Mouse (Mus musculus) forebrain, embryonic 16.5 days (tissue): Measurements from ENCODE around the gene Zmiz1. TPM values are rescaled to one million over a fixed set of nuclear protein-coding genes. Genes with fewer than 3 reads are reported as not detected.

Source experiments
- ATAC-seq: fragments of 200-750 bp; cut with Nextera tagmentation; 2 replicates; pipeline ENCODE4 v1.8.0; 2017; ENCODE audit warnings: mild to moderate bottlenecking, moderate library complexity
- H3K27ac ChIP-seq: fragments of 300-500 bp; sonication (generic); 2 replicates; pipeline ENCODE4 v1.5.1; 2014; ENCODE audit warnings: low read length, control low read depth
- H3K27me3 ChIP-seq: fragments of 300-500 bp; sonication (generic); replicated peaks from 2 replicates; pipeline ENCODE4 v1.6.1; 2014; ENCODE audit warnings: low read length; ENCODE audit not compliant: control insufficient read depth, insufficient read depth
- H3K36me3 ChIP-seq: fragments of 300-500 bp; sonication (generic); 2 replicates; pipeline ENCODE4 v1.6.1; 2014; ENCODE audit not compliant: control insufficient read depth, insufficient read depth
- H3K4me1 ChIP-seq: fragments of 300-500 bp; sonication (generic); replicated peaks from 2 replicates; pipeline ENCODE4 v1.6.1; 2014; ENCODE audit warnings: low read length; ENCODE audit not compliant: control insufficient read depth, insufficient read depth
- H3K4me2 ChIP-seq: fragments of 300-500 bp; sonication (generic); 2 replicates; pipeline ENCODE4 v1.6.1; 2014; ENCODE audit warnings: mild to moderate bottlenecking, low read length, control low read depth
- H3K4me3 ChIP-seq: fragments of 300-500 bp; sonication (generic); replicated peaks from 2 replicates; pipeline ENCODE4 v1.5.1; 2014; ENCODE audit warnings: mild to moderate bottlenecking, low read length, control low read depth
- H3K9ac ChIP-seq: fragments of 300-500 bp; sonication (generic); replicated peaks from 2 replicates; pipeline ENCODE4 v1.6.1; 2014; ENCODE audit warnings: low read depth, low read length, control low read depth
- H3K9me3 ChIP-seq: fragments of 300-500 bp; sonication (generic); 2 replicates; pipeline ENCODE4 v1.6.1; 2016; ENCODE audit warnings: low read length; ENCODE audit not compliant: control insufficient read depth
- WGBS: fragments of 180-500 bp; shearing (Covaris S2); extraction: QIAGEN DNeasy Blood & Tissue Kit; methylation state at CpG from one replicate; pipeline ENCODE4 v1.1.7; 2014; 5-methylcytosine and 5-hydroxymethylcytosine counted together
- polyA plus RNA-seq: library from polyadenylated mRNA; unstranded; fragments of >200 nt; fragmentation: Nextera tagmentation; extraction: Ambion mirVana; gene quantifications from 2 replicates; pipeline ENCODE4 v1.2.1, GENCODE M21; 2015

Gene Zmiz1
- polyA plus RNA-seq, 1 experiment from 2014 or later, result 56.6 TPM

GRCm38 (mm10) chr14:25520991-25521390, 62.0 kb downstream of the Zmiz1 start:
- Histone ChIP-seq H3K27me3 (no peaks in the 10 kb centered on the region), H3K36me3 (no peaks in the 10 kb centered on the region), H3K4me2 (no peak overlapping the region), H3K9me3 (no peaks in the 10 kb centered on the region), H3K4me3 (no peak overlapping the region), H3K9ac (no peak overlapping the region; the same call in 1 of the 2 replicates), H3K4me1 (peaks cover 36% of the 10 kb centered on the region), H3K27ac (no peak overlapping the region)
- no peak for ATAC-seq
- 13% methylated on average over 9 of the region's 9 CpGs for whole genome bisulfite sequencing

DNA sequence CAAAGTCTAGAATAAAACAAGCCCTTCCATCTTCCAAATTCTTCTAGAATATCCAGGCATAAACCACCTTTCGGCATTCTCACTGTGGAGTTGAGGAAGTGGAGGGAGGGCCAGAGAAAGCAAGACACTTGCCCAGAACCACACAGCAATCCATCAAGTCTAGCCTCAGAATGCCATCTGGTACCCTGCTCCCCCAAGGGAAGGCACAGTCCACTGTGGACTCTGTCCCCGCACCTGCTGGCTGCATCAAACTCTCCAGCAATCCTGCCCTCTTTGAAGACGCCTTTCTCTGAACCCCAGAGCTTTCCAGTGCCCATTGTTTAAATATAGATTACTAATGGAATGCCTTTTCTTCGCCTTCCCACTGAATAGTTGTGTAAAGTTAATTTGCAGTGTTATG, 62.5 kb downstream of the Zmiz1 start:
- no peak overlapping the region for H3K4me3 ChIP-seq
- no peaks in the 10 kb centered on the region for H3K36me3 ChIP-seq
- H3K27ac ChIP-seq, result no peak overlapping the region
- WGBS, result 39% methylated on average over 4 of the region's 4 CpGs
- no peak for ATAC-seq
- peak overlapping the region; percentile 16; the same call in 1 of the 2 replicates for H3K9ac ChIP-seq
- no peaks in the 10 kb centered on the region for H3K27me3 ChIP-seq
- H3K9me3 ChIP-seq, result no peaks in the 10 kb centered on the region
- peaks cover 35% of the 10 kb centered on the region for H3K4me1 ChIP-seq
- no peak overlapping the region for H3K4me2 ChIP-seq

DNA sequence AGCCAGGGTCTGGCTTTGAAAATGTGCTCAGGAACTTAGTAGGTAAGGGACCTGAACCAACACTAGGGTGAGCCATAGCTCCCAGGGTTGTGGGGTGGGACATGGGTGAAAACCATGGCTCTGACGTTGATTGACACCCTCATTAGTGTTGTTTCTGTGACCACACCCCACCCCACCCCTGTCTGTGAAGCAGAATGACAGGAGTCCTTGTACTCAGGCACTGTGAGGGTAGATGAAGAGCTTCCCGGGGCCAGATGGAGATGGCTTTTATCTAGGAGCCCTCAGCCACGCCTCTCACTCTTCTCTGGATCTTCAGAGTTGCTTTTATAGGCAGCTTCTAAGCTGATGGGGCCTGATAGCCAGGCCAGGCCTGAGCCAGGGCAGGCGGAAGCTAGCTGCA, 63.4 kb downstream of the Zmiz1 start:
- H3K4me1 ChIP-seq, result peaks cover 30% of the 10 kb centered on the region
- no peak overlapping the region for H3K9ac ChIP-seq
- H3K36me3 ChIP-seq, result no peaks in the 10 kb centered on the region
- no peak overlapping the region for H3K27ac ChIP-seq
- no peak for ATAC-seq
- 45% methylated on average over 4 of the region's 4 CpGs for WGBS
- no peak overlapping the region for H3K4me2 ChIP-seq
- no peak overlapping the region for H3K4me3 ChIP-seq
- no peaks in the 10 kb centered on the region for H3K27me3 ChIP-seq
- no peaks in the 10 kb centered on the region for H3K9me3 ChIP-seq

DNA sequence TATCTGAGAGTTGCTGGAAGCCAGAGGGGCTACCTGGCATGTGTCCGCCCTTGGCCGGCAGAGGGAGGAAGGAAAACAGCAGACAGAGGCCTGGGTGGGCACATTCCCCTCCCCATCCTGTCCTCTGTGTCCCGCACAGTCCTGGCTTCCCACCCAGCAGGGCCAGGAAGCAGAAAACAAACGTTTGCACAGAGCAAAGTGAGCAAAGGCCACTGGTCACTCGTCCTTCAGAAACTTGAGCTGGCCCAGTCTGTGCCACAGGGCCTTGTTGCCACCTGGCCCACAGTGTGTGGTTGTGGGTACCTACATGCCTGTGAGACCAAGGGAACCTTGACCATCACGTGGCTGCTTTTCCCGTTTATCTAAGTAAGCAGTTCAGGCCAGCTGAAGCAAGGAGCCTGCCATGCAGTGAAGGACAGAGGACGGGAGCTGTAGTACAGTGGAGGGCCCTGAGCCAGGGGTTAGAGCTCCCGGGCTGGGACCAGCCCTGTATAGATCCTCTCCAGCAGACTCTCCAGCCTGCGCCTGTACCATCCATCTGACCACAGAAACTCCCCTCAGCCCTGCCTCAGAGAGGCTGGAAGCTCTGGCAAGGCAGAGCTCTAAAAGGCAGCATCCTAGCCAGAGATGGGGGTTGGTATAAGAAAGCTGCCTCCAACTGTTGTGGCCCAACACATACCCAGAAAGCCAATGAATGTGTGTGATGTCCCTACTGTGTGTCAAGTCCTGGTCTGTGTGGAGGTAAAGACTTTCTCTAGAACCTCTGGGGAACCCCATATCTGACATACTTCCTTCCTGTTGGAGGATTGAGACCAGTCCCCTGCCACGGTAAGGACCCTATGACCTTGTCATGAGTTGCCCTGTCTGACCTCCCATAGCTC, 64.5 kb downstream of the Zmiz1 start:
- Histone ChIP-seq H3K4me3 (no peak overlapping the region), H3K27me3 (no peaks in the 10 kb centered on the region), H3K36me3 (no peaks in the 10 kb centered on the region), H3K4me2 (no peak overlapping the region), H3K27ac (no peak overlapping the region), H3K9ac (no peak overlapping the region), H3K4me1 (peaks cover 30% of the 10 kb centered on the region), H3K9me3 (no peaks in the 10 kb centered on the region)
- ATAC-seq, result no peak
- 73% methylated on average over 11 of the region's 11 CpGs for WGBS

GRCm38 (mm10) chr14:25524111-25524495, 65.1 kb downstream of the Zmiz1 start:
- WGBS, result 94% methylated on average over 9 of the region's 9 CpGs
- Histone ChIP-seq H3K4me2 (no peak overlapping the region), H3K27me3 (no peaks in the 10 kb centered on the region), H3K27ac (no peak overlapping the region), H3K9ac (no peak overlapping the region), H3K4me1 (peaks cover 27% of the 10 kb centered on the region), H3K36me3 (no peaks in the 10 kb centered on the region), H3K4me3 (no peak overlapping the region), H3K9me3 (no peaks in the 10 kb centered on the region)
- no peak for ATAC-seq

DNA sequence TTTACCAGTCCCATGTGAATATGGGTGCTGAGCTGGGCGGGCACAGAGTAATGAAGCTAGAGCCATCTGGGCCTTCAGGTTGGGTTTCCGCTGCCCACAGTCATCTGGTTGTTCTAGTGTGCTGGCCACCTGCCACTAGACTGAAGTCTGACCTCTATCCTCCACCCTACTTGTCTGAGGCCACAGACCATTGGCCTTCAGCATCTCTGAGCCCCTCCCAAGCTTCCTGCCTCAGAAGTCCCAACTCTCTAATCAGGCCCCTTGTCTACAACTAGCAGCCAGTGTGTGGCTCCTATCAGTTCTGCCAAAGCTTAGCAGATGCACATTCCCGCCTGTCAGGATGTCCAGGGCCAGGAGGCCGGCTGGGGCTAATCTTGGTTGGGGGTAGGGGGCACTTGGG, 65.9 kb downstream of the Zmiz1 start:
- WGBS, result 95% methylated on average over 4 of the region's 4 CpGs
- ATAC-seq, result no peak
- no peaks in the 10 kb centered on the region for H3K27me3 ChIP-seq
- no peaks in the 10 kb centered on the region for H3K9me3 ChIP-seq
- H3K36me3 ChIP-seq, result no peaks in the 10 kb centered on the region
- peaks cover 20% of the 10 kb centered on the region for H3K4me1 ChIP-seq
- H3K9ac ChIP-seq, result no peak overlapping the region
- no peak overlapping the region for H3K4me2 ChIP-seq
- H3K27ac ChIP-seq, result no peak overlapping the region
- H3K4me3 ChIP-seq, result no peak overlapping the region

- H3K4me2 ChIP-seq, result no peak overlapping the region
- H3K9me3 ChIP-seq, result no peaks in the 10 kb centered on the region
- WGBS, result 88% methylated on average over 8 of the region's 8 CpGs
- peaks cover 12% of the 10 kb centered on the region for H3K4me1 ChIP-seq
- no peak overlapping the region for H3K27ac ChIP-seq
- no peaks in the 10 kb centered on the region for H3K36me3 ChIP-seq
- H3K27me3 ChIP-seq, result no peaks in the 10 kb centered on the region
- no peak overlapping the region for H3K4me3 ChIP-seq
- no peak for ATAC-seq
- no peak overlapping the region for H3K9ac ChIP-seq
Observed at GRCm38 (mm10) chr14:25525729-25526128, 66.7 kb downstream of the Zmiz1 start.

DNA sequence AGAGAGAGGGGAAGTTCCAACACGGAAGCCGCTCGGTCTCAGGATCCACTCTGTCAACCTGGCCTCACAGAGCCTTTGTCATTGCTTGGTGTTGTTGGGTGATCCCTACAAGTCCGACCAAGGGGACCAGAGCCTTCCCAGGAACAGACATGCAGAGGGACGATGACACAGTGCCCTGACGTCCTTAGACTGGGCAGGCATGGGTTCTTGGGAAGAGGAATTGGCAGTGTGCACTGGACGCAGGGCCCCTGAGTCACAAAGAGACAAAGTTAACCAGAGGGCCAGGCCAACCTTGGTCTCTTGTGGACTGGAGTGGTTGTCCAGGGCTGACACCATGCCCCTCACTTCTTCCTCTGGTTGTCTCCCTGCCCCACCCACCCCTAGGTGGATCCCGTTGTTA, 67.9 kb downstream of the Zmiz1 start:
- Histone ChIP-seq H3K4me2 (no peak overlapping the region), H3K9ac (no peak overlapping the region), H3K9me3 (no peaks in the 10 kb centered on the region), H3K27me3 (no peaks in the 10 kb centered on the region), H3K4me3 (no peak overlapping the region), H3K36me3 (no peaks in the 10 kb centered on the region), H3K27ac (no peak overlapping the region), H3K4me1 (0 out of 2 replicates have a peak, but pooled peaks cover 1% of the 10 kb centered on the region)
- WGBS, result 88% methylated on average over 8 of the region's 8 CpGs
- ATAC-seq, result no peak

DNA sequence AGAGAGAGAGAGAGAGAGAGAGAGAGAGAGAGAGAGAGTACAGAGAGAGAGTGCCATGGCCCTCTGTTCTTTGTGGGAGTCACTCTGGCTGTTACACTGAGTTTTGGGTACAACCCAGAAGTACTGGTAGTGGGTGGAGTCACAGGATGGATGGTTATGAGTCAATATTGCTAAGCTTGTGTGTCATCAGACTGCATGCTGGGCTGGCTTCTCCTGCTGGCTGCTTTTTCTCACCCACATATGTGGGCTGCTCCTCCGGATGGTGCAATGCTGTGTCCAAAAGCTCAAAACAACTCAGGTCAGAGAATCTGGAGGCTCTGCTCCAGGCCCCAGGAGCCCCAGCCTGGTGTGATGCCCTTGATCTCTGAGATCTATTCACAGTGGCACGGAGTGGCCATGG, 68.3 kb downstream of the Zmiz1 start:
- Histone ChIP-seq H3K27ac (no peak overlapping the region), H3K36me3 (no peaks in the 10 kb centered on the region)

More for the DNA sequence above, 68.3 kb downstream of the Zmiz1 start:
- Histone ChIP-seq H3K4me3 (no peak overlapping the region), H3K9ac (no peak overlapping the region), H3K27me3 (no peaks in the 10 kb centered on the region), H3K4me1 (no peaks in the 10 kb centered on the region), H3K9me3 (no peaks in the 10 kb centered on the region), H3K4me2 (no peak overlapping the region)
- 78% methylated on average over 2 of the region's 2 CpGs for WGBS
- ATAC-seq, result no peak
